Mouse (Mus musculus) left cerebral cortex, adult 6 months (tissue): ENCODE results near the gene Ctss. TPM values are rescaled to one million over a fixed set of nuclear protein-coding genes. Genes with fewer than 3 reads are reported as not detected.

Source experiments
- long read RNA-seq, 2 experiments: library from polyadenylated mRNA; unstranded; transcript quantifications; one replicate each; pipeline ENCODE4 v2.0.0; 2019 to 2020
- polyA plus RNA-seq: library from polyadenylated mRNA; unstranded; fragments of <200 nt; fragmentation: Nextera tagmentation; gene quantifications from 2 replicates; pipeline ENCODE4 v1.2.3, GENCODE M21; 2021

Ctss gene
- 134 and 150 TPM in 2 replicates for polyA plus RNA-seq
- long read RNA-seq, experiment 1, transcript Ctss-201 (8 exons, 1,355 nt) = minor isoform, 10 of 178 reads
- long read RNA-seq, experiment 1, transcript Ctss-202 (8 exons, 1,355 nt) = major isoform, 166 of 178 reads
- long read RNA-seq, experiment 1, partial matches to known transcripts = 1 of 178 reads
- long read RNA-seq, experiment 1, other reads (novel, unspliced or antisense) = 1 of 178 reads
- long read RNA-seq, experiment 2, transcript Ctss-201 (8 exons, 1,355 nt) = minor isoform, 9 of 159 reads
- long read RNA-seq, experiment 2, transcript Ctss-202 (8 exons, 1,355 nt) = major isoform, 113 of 159 reads
- long read RNA-seq, experiment 2, partial matches to known transcripts = 33 of 159 reads
- long read RNA-seq, experiment 2, other reads (novel, unspliced or antisense) = 4 of 159 reads

GRCm38 (mm10) chr3:95526622-95527211 is at the start of gene Ctss:
TSS of gene Ctss (plus strand) at chr3:95526786.

GRCm38 (mm10) chr3:95499024-95499423 is 27.6 kb upstream of the Ctss start, which contains the start of gene Ctsk:
TSS of gene Ctsk (plus strand) at chr3:95499256.

GRCm38 (mm10) chr3:95559437-95559836 is 32.9 kb downstream of the Ctss start, which contains the start of gene Hormad1:
TSS of gene Hormad1 (plus strand) at chr3:95559677.

DNA sequence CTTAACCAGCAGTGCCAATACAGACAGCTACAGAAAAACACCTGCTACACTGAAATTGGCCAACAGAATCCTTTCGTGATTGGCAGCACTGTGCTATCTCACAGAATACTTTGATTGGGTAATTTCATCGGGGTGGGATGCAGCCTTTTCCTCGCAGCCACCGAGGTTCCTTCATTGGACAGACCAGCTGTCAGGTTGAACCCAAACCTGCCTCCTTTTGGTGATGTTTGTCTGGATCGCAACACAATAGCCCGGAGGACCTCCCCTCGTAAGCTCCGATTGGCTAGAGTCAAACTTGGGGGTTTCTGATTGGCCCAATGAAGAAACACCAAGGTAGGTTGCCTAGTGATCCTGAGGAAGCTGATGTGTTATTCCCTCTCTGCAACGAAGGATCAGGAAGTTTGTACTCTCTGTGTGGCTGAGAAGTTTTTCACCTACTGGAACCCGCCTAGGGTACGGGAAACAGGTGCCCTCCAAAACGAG is 62.1 kb downstream of the Ctss start, which contains the start of gene Golph3l:
TSS of gene Golph3l (plus strand) at position 331 of the 483 bp plus-strand sequence.

Other genes with a start within 250 kb of the Ctss start
- 16.3 and 19.4 TPM in 2 replicates for gene Mindy1, start 245.4 kb upstream of the Ctss start, polyA plus RNA-seq
- gene Prune1, start 244.7 kb upstream of the Ctss start, polyA plus RNA-seq = 13.7 and 17.6 TPM in 2 replicates
- 0.15 and 0.21 TPM in 2 replicates for gene Anxa9, start 219.6 kb upstream of the Ctss start, polyA plus RNA-seq
- 37.2 and 43.9 TPM in 2 replicates for gene Cers2, start 212.0 kb upstream of the Ctss start, polyA plus RNA-seq
- 7.5 and 9.8 TPM in 2 replicates for gene Setdb1, start 169.6 kb upstream of the Ctss start, polyA plus RNA-seq
- not detected in 2 replicates for gene 4930558C23Rik, start 123.9 kb upstream of the Ctss start, polyA plus RNA-seq
- 3.6 and 3.9 TPM in 2 replicates for gene Arnt, start 92.4 kb upstream of the Ctss start, polyA plus RNA-seq
- gene Ctsk, start 27.5 kb upstream of the Ctss start, polyA plus RNA-seq = 3.8 and 4.4 TPM in 2 replicates
- gene Hormad1, start 32.9 kb downstream of the Ctss start, polyA plus RNA-seq = not detected in 2 replicates
- 8.8 and 9.1 TPM in 2 replicates for gene Golph3l, start 62.1 kb downstream of the Ctss start, polyA plus RNA-seq
- 289 and 317 TPM in 2 replicates for gene Ensa, start 98.2 kb downstream of the Ctss start, polyA plus RNA-seq
- gene Mcl1, start 132.0 kb downstream of the Ctss start, polyA plus RNA-seq = 5.6 and 7.1 TPM in 2 replicates
- 2.8 and 4.0 TPM in 2 replicates for gene Adamtsl4, start 161.1 kb downstream of the Ctss start, polyA plus RNA-seq
- gene Ecm1, start 212.8 kb downstream of the Ctss start, polyA plus RNA-seq = 4.7 and 5.8 TPM in 2 replicates
- 23.7 and 29.0 TPM in 2 replicates for gene Tars2, start 233.4 kb downstream of the Ctss start, polyA plus RNA-seq